Mouse (Mus musculus): ENCODE data around the gene Sh2d5. TPM values are rescaled to one million over a fixed set of nuclear protein-coding genes. Genes with fewer than 3 reads are reported as not detected.
A peak's percentile ranks its signal among the peaks of the same experiment; 100 is the strongest.

Sh2d5 gene
- total RNA-seq, 2 experiments from 2014 or later, result 50.7 to 57.3 TPM

- no peak for DNase-seq (ENCODE audit: low spot score in 2 of 2)
Observed at GRCm38 (mm10) chr4:138258663-138259062, 8.5 kb downstream of the Sh2d5 start.

- DNase-seq (ENCODE audit: low spot score in 2 of 2), result no peak
Observed at GRCm38 (mm10) chr4:138259482-138259881, 9.3 kb downstream of the Sh2d5 start.

- DNase-seq (ENCODE audit: low spot score in 2 of 2), result peak; percentile 86 to 90
Observed at GRCm38 (mm10) chr4:138261843-138262681, 11.9 kb downstream of the Sh2d5 start.

GRCm38 (mm10) chr4:138267869-138268268 is 17.7 kb downstream of the Sh2d5 start:
- DNase-seq (ENCODE audit: low spot score in 2 of 2), result no peak

- DNase-seq (ENCODE audit: low spot score in 2 of 2), result peak; percentile 62 to 79
Observed at GRCm38 (mm10) chr4:138272011-138272997, 22.1 kb downstream of the Sh2d5 start.

GRCm38 (mm10) chr4:138278346-138278745 is 28.1 kb downstream of the Sh2d5 start:
- DNase-seq (ENCODE audit: low spot score in 2 of 2), result peak in 1 of 2 experiments; percentile 41

GRCm38 (mm10) chr4:138282834-138283233 is 32.6 kb downstream of the Sh2d5 start:
- peak; percentile 49 to 84 for DNase-seq (ENCODE audit: low spot score in 2 of 2)

GRCm38 (mm10) chr4:138286411-138286810 is 36.2 kb downstream of the Sh2d5 start:
- DNase-seq (ENCODE audit: low spot score in 2 of 2), result no peak

GRCm38 (mm10) chr4:138288691-138289090 is 38.5 kb downstream of the Sh2d5 start:
- no peak for DNase-seq (ENCODE audit: low spot score in 2 of 2)

- no peak for DNase-seq (ENCODE audit: low spot score in 2 of 2)
Observed at GRCm38 (mm10) chr4:138292028-138292427, 41.8 kb downstream of the Sh2d5 start.

GRCm38 (mm10) chr4:138293261-138293948 is 43.2 kb downstream of the Sh2d5 start:
- DNase-seq (ENCODE audit: low spot score in 2 of 2), result no peak

GRCm38 (mm10) chr4:138293949-138294550 is 43.8 kb downstream of the Sh2d5 start:
- no peak for DNase-seq (ENCODE audit: low spot score in 2 of 2)

GRCm38 (mm10) chr4:138301271-138301780 is 51.1 kb downstream of the Sh2d5 start:
- DNase-seq (ENCODE audit: low spot score in 2 of 2), result no peak

GRCm38 (mm10) chr4:138303011-138303410 is 52.8 kb downstream of the Sh2d5 start:
- no peak for DNase-seq (ENCODE audit: low spot score in 2 of 2)

GRCm38 (mm10) chr4:138303742-138304141 is 53.5 kb downstream of the Sh2d5 start:
- no peak for DNase-seq (ENCODE audit: low spot score in 2 of 2)

- peak; percentile 98 to 99 for DNase-seq (ENCODE audit: low spot score in 2 of 2)
Observed at GRCm38 (mm10) chr4:138304340-138305104, 54.3 kb downstream of the Sh2d5 start, which contains the start of gene Ddost. Gene Ddost (plus strand): TSS chr4:138304730.

GRCm38 (mm10) chr4:138307025-138307424 is 56.8 kb downstream of the Sh2d5 start:
- no peak for DNase-seq (ENCODE audit: low spot score in 2 of 2)

GRCm38 (mm10) chr4:138307739-138308138 is 57.5 kb downstream of the Sh2d5 start:
- DNase-seq (ENCODE audit: low spot score in 2 of 2), result peak in 1 of 2 experiments; percentile 54

GRCm38 (mm10) chr4:138310311-138310910 is 60.2 kb downstream of the Sh2d5 start:
- no peak for DNase-seq (ENCODE audit: low spot score in 2 of 2)

All from layer of hippocampus, adult 18-20 months (tissue).